Mouse (Mus musculus): ENCODE data around the gene Wbp11. TPM values are rescaled to one million over a fixed set of nuclear protein-coding genes. Genes with fewer than 3 reads are reported as not detected.
A peak's percentile ranks its signal among the peaks of the same experiment; 100 is the strongest.

Gene Wbp11
- 54.6 and 101 TPM in 2 replicates for total RNA-seq (2017)

GRCm38 (mm10) chr6:136827881-136828561, at the start of gene Wbp11:
Gene Wbp11 (minus strand): TSS chr6:136828233.
- ATAC-seq (replicated peaks; ENCODE audit: low read depth, poor library complexity, severe bottlenecking), result peak; percentile 98

- ATAC-seq (replicated peaks; ENCODE audit: low read depth, poor library complexity, severe bottlenecking), result no peak
These were observed 47.6 kb upstream of the Wbp11 start, which contains the start of gene Mgp for GRCm38 (mm10) chr6:136875670-136876069. Gene Mgp (minus strand): TSS chr6:136875823.

- peak; percentile 71 for ATAC-seq (replicated peaks; ENCODE audit: low read depth, poor library complexity, severe bottlenecking)
These were observed 46.6 kb upstream of the Wbp11 start for GRCm38 (mm10) chr6:136874599-136874998.

GRCm38 (mm10) chr6:136868921-136869320, 40.9 kb upstream of the Wbp11 start:
- ATAC-seq (replicated peaks; ENCODE audit: low read depth, poor library complexity, severe bottlenecking), result no peak

- no peak for ATAC-seq (replicated peaks; ENCODE audit: low read depth, poor library complexity, severe bottlenecking)
These were observed 38.1 kb upstream of the Wbp11 start for GRCm38 (mm10) chr6:136866150-136866549.

- no peak for ATAC-seq (replicated peaks; ENCODE audit: low read depth, poor library complexity, severe bottlenecking)
These were observed 37.3 kb upstream of the Wbp11 start for GRCm38 (mm10) chr6:136865360-136865759.

GRCm38 (mm10) chr6:136861020-136861419, 33.0 kb upstream of the Wbp11 start:
- ATAC-seq (replicated peaks; ENCODE audit: low read depth, poor library complexity, severe bottlenecking), result peak; percentile 46

GRCm38 (mm10) chr6:136858420-136858819, 30.4 kb upstream of the Wbp11 start:
- ATAC-seq (replicated peaks; ENCODE audit: low read depth, poor library complexity, severe bottlenecking), result no peak

GRCm38 (mm10) chr6:136857873-136858260, 29.8 kb upstream of the Wbp11 start:
- ATAC-seq (replicated peaks; ENCODE audit: low read depth, poor library complexity, severe bottlenecking), result peak; percentile 33

GRCm38 (mm10) chr6:136857186-136857872, 29.3 kb upstream of the Wbp11 start, which contains the start of gene Art4:
Gene Art4 (minus strand): TSS chr6:136857733.
- ATAC-seq (replicated peaks; ENCODE audit: low read depth, poor library complexity, severe bottlenecking), result peak; percentile 65

- ATAC-seq (replicated peaks; ENCODE audit: low read depth, poor library complexity, severe bottlenecking), result peak; percentile 8; the same call in 1 of the 2 replicates
These were observed 28.1 kb upstream of the Wbp11 start for GRCm38 (mm10) chr6:136856071-136856636.

- no peak for ATAC-seq (replicated peaks; ENCODE audit: low read depth, poor library complexity, severe bottlenecking)
These were observed 27.1 kb upstream of the Wbp11 start for GRCm38 (mm10) chr6:136855183-136855582.

- ATAC-seq (replicated peaks; ENCODE audit: low read depth, poor library complexity, severe bottlenecking), result no peak
These were observed 26.3 kb upstream of the Wbp11 start for GRCm38 (mm10) chr6:136854361-136854781.

- no peak for ATAC-seq (replicated peaks; ENCODE audit: low read depth, poor library complexity, severe bottlenecking)
These were observed 24.7 kb upstream of the Wbp11 start for GRCm38 (mm10) chr6:136852762-136853161.

- no peak for ATAC-seq (replicated peaks; ENCODE audit: low read depth, poor library complexity, severe bottlenecking)
These were observed 24.3 kb upstream of the Wbp11 start for GRCm38 (mm10) chr6:136852348-136852747.

- ATAC-seq (replicated peaks; ENCODE audit: low read depth, poor library complexity, severe bottlenecking), result peak; percentile 20
These were observed 22.2 kb upstream of the Wbp11 start for GRCm38 (mm10) chr6:136850267-136850666.

- ATAC-seq (replicated peaks; ENCODE audit: low read depth, poor library complexity, severe bottlenecking), result no peak
These were observed 20.9 kb upstream of the Wbp11 start for GRCm38 (mm10) chr6:136848971-136849370.

- ATAC-seq (replicated peaks; ENCODE audit: low read depth, poor library complexity, severe bottlenecking), result no peak
These were observed 20.4 kb upstream of the Wbp11 start for GRCm38 (mm10) chr6:136848399-136848798.

GRCm38 (mm10) chr6:136847790-136848189, 19.8 kb upstream of the Wbp11 start:
- peak; percentile 60 for ATAC-seq (replicated peaks; ENCODE audit: low read depth, poor library complexity, severe bottlenecking)

GRCm38 (mm10) chr6:136847267-136847666, 19.2 kb upstream of the Wbp11 start:
- ATAC-seq (replicated peaks; ENCODE audit: low read depth, poor library complexity, severe bottlenecking), result no peak
